Mouse (Mus musculus) megakaryocyte, embryonic 14.5 days (primary cell): ENCODE results near the gene Panx1.

ENCODE experiments used
- FLI1 ChIP-seq: IDR thresholded peaks from 2 replicates; pipeline ENCODE4 v1.6.1; 2012; ENCODE audit warnings: low read length, inconsistent platforms, mixed read lengths
- GATA1 ChIP-seq: IDR thresholded peaks from 3 replicates; pipeline ENCODE4 v1.6.1; 2012; ENCODE audit warnings: mixed read lengths, low read length, inconsistent platforms, borderline replicate concordance

GRCm38 (mm10) chr9:15018756-15019131 lies 26.5 kb downstream of the Panx1 start:
- no peak for TF ChIP-seq GATA1
- no peak for TF ChIP-seq FLI1
